Mouse (Mus musculus) E14TG2a.4 (cell line): ENCODE results near the gene Gna11.

Experiments used
- CTCF ChIP-seq: conservative IDR thresholded peaks from 2 replicates; pipeline ENCODE4 v1.5.1; 2014; ENCODE audit warnings: low read length
- NANOG ChIP-seq: IDR thresholded peaks from 2 replicates; pipeline ENCODE4 v1.6.1; 2014; ENCODE audit warnings: borderline replicate concordance, low read length, mixed read lengths

GRCm38 (mm10) chr10:81505016-81505664 lies 39.9 kb downstream of the Gna11 start:
- no peak for TF ChIP-seq CTCF
- no peak for TF ChIP-seq NANOG
